Mouse (Mus musculus) MEL-GATA-1-ER (cell line): ENCODE data around the gene Ak1.

ENCODE experiments used
- DNase-seq: peaks from one replicate; pipeline ENCODE4 v3.0.0-alpha.2; 2012; ENCODE audit warnings: low read depth; ENCODE audit errors: extremely low read depth

Ak1 gene

GRCm38 (mm10) chr2:32627266-32628043 is 5.9 kb downstream of the Ak1 start:
- no peak for DNase-seq

DNA sequence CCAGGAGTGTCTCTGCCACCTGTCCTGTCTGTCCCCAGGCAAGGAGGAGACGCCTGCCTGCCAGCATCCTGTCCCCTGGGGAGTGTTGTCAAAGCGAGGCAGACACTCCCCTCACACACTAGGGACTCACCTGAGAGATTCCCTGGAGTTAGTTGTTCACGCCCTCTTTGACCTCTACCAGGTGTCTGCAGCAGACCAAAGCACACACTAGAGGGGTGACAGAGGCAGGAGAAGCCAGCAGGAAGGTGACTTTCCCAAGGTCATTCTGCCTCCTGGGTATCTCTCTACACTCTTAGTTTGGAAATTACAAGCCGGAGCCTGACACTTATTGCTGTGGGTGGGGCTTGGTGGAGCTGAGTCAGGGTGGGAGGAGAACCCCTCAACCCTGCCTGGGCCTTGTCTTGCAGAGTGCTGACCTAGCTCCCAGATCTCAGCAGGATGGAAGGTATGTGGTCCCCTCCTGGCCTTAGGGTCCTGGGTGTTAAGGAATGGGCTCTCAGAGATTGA is 6.5 kb downstream of the Ak1 start:
- DNase-seq, result no peak

- no peak for DNase-seq
Measured at GRCm38 (mm10) chr2:32628729-32629128, 7.2 kb downstream of the Ak1 start.

- DNase-seq, result no peak
Measured at GRCm38 (mm10) chr2:32629276-32629976, 7.9 kb downstream of the Ak1 start.

- no peak for DNase-seq
Measured at GRCm38 (mm10) chr2:32630036-32630435, 8.5 kb downstream of the Ak1 start.

DNA sequence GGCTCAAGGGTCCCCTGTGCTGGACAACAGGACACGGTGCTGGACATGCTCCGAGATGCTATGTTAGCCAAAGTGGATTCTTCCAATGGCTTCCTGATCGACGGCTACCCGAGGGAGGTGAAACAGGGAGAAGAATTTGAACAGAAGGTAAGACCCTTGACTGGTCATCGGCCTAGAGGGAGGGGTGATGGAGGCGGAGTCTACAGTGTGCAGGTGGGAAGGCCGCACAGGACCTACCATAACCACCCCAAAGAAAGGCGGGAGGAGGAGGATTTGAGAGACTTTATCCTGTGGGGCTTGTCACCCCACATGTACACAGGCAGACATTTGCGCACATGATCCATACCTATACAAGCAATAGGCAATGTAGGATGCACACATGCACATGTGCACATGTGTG is 9.5 kb downstream of the Ak1 start:
- DNase-seq, result no peak

DNA sequence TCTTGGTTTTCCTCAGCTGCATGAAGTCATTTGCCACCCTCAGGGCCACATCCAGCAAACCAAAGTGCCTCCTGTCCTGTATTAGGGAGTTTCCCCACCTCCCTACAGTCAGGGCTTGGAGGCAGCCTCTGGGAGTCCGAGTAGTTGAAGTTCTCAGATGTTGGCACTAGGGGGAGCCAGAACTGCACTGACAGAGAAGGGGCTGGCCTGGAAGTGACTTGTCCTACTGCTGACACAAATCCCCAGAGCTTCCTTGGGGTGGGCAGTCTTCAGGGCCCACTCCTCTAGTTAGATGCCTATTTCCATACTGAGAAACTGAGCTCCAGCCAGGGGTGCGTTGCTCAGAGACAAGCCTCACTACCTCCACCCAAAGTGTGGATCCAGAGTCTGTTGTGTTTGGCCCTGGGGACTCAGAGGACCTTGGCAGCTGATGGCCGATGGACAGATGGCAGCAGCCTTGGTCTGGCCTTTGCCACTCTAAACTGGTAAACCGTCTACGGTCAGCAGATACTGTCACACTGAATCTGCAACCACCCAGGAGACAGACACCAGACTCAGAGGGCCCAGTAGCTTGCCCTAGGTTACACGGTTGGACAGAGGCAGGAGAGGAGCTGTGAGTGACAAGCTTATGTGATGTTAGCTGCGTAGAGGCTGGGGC is 10.3 kb downstream of the Ak1 start:
- DNase-seq, result no peak

DNA sequence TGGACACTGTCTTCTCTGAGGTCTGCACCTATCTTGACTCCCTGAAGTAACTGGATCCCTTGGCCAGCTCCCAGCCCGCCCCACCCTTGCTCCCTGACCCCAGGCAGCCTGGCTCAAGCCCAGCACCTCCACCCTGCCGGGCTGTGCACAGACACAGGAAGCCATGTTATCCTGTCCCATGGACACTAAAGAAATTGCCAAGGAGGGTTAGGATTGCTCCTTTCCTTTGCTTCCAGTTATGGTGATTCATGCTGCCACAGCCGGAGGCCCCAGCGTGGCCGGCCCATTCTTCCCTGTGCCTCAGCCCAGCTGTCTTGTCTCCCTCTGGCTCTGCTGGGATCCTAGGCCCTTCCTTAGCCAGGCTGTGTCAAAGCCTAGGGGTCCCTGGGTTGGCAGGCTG is 12.1 kb downstream of the Ak1 start:
- no peak for DNase-seq

- no peak for DNase-seq
Measured at GRCm38 (mm10) chr2:32634277-32635105, 12.9 kb downstream of the Ak1 start.

DNA sequence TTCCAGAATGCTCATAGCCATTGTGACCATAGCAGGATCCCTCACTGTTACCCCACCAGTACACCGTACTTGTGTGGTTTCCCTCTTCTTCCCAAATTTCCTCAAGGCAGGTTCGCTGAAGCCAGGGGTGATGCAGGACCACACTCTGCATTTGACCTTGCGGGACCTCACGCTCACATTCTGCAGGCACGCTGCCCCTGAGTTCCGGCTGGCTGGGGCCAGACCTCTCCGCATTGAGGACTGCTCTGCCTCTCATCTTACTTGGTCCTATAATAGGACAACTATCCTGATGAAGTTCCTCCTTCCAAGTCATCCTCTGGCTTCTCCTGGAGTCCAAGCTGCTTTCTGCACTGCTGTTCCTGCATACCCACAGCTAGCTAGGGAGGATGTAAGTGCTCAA is 15.1 kb downstream of the Ak1 start:
- DNase-seq, result no peak

- no peak for DNase-seq
Measured at GRCm38 (mm10) chr2:32637778-32638281, 16.3 kb downstream of the Ak1 start.

DNA sequence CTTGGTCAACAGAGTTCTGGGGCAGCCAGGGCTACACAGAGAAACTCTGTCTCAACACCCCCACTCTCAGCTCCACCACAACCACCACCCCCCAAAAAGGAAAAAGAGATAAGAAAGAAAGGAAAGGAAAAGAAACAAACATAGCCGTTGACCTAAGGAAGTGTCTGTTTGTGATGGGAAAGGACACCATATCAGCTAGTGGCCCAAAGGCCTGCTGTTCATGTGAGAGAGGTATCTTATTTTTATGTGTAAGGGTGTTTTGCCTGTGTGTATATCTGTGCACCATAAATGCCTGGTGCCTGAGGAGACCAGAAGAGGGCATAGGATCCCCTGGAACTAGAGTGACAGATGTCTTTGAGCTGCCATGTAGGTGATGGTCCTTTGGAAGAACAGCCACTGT is 18.1 kb downstream of the Ak1 start:
- DNase-seq, result no peak

DNA sequence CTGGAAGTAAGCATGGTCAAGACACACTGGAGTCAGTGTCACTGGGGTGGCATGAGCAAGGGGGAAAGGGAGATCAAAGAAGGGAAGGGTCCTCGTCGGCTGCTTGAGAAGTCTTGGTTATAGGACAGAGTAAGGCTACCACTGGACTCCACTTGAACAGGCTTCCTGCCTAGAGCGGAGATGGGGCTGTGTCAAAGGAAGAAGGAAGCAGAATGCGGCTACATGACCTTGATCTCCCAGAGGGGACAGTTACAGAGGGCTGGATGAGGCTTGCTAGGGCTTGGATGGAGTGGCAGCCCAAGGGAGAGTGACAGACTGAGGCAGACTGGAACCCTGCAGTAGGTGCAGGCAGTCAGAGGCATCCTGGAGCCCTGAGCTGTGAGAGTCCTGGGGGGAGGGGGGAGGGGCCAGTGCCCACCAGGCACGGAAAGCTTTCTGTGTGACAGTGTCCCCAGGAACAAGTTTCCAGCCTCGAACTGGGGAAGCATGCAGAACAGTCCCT is 19.0 kb downstream of the Ak1 start:
- no peak for DNase-seq

GRCm38 (mm10) chr2:32641810-32642209 is 20.3 kb downstream of the Ak1 start:
- DNase-seq, result no peak

GRCm38 (mm10) chr2:32642813-32643212 is 21.3 kb downstream of the Ak1 start:
- DNase-seq, result no peak

- no peak for DNase-seq
Measured at GRCm38 (mm10) chr2:32644083-32644482, 22.5 kb downstream of the Ak1 start.

DNA sequence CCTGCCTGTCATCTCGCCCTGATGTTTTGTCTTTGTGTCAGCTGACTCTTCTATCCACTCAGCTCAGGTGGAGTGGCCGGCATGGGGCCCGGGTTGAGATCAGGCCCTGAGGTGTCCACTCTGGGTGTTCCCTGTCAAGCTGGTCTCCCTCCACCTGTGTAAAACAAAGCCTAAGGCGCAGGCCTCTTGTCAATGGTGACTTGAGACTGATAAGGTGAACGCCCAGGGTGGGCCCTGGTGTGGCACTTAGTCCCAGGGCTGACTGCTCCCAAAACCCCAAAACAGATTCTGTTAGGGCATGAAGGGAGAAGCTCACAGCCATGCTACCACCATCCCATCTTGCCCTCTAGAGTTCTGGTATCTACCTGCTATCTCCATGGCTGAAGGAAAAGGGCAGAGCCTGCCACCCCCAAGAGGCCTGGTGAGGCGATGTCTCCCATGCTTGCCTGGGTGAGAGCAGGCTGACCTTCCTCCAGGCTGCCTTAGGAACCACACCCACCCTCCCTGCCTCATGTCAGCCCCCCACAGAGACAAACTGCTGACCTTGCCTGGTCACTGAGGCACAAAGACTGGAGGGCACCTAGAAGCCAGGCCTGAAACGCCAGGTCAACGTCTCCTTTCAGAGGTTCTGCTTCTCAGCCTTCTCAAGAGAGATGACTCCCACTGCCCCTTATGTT is 23.4 kb downstream of the Ak1 start:
- no peak for DNase-seq

GRCm38 (mm10) chr2:32645647-32646046 is 24.1 kb downstream of the Ak1 start:
- no peak for DNase-seq

DNA sequence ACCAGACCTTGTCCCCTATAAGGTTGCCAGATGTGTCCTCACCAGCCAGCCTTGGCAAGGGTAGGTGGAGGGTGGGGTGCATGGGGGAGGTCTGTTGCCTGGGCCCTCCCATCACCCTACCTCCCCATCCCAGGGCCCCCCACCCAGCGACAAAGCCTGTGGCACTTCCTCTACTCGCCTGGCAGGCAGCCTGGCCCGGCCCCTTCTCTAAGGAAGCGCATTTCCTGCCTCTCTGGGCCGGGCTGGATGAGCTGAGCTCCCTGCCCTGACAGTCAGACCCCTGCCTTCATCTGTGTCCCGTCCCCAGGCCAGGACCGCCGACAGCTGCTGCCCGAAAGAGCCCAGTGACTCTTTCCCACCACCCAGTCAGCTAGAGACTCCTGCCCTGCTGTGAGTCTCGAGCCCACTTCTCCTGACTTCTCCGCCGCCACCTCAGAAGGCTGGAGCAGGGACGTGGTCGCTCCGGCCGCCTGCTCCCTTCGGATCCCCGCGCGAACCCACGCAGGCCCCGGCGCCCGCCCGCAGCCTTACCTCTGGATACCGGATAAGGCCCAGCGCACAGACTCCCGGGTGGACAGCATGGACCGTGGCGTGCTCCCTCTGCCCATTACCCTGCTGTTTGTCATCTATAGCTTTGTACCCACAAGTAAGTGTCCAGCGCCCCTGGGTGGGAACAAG is 25.0 kb downstream of the Ak1 start, which contains the start of gene Eng:
Gene Eng, plus strand, starts transcription at position 217 of the 678 bp plus-strand sequence.
- DNase-seq, result no peak

GRCm38 (mm10) chr2:32647366-32647765 is 25.8 kb downstream of the Ak1 start:
- no peak for DNase-seq
